Mouse (Mus musculus) liver, embryonic 15.5 days (tissue): Measurements from ENCODE around the gene Asic2. TPM values are rescaled to one million over a fixed set of nuclear protein-coding genes. Genes with fewer than 3 reads are reported as not detected.

Experiments
- ATAC-seq: fragments of 200-750 bp; cut with Nextera tagmentation; 2 replicates; pipeline ENCODE4 v1.8.0; 2017; ENCODE audit warnings: moderate number of reproducible peaks, mild to moderate bottlenecking, moderate library complexity; ENCODE audit not compliant: insufficient read depth
- H3K27ac ChIP-seq: fragments of 300-500 bp; sonication (generic); replicated peaks from 2 replicates; pipeline ENCODE4 v1.5.1; 2015; ENCODE audit warnings: mild to moderate bottlenecking, inconsistent platforms
- H3K27me3 ChIP-seq: fragments of 300-500 bp; sonication (generic); 2 replicates; pipeline ENCODE4 v1.6.1; 2015; ENCODE audit warnings: mild to moderate bottlenecking, inconsistent platforms
- H3K36me3 ChIP-seq: fragments of 300-500 bp; sonication (generic); replicated peaks from 2 replicates; pipeline ENCODE4 v1.6.1; 2015; ENCODE audit warnings: moderate library complexity, mild to moderate bottlenecking, inconsistent platforms
- H3K4me1 ChIP-seq: fragments of 300-500 bp; sonication (generic); replicated peaks from 2 replicates; pipeline ENCODE4 v1.6.1; 2015; ENCODE audit warnings: inconsistent platforms
- H3K4me2 ChIP-seq: fragments of 300-500 bp; sonication (generic); 2 replicates; pipeline ENCODE4 v1.6.1; 2015; ENCODE audit warnings: moderate library complexity, mild to moderate bottlenecking, inconsistent platforms
- H3K4me3 ChIP-seq: fragments of 300-500 bp; sonication (generic); replicated peaks from 2 replicates; pipeline ENCODE4 v1.5.1; 2015; ENCODE audit warnings: mild to moderate bottlenecking, inconsistent platforms
- H3K9ac ChIP-seq: fragments of 300-500 bp; sonication (generic); 2 replicates; pipeline ENCODE4 v1.6.1; 2015; ENCODE audit warnings: moderate library complexity, mild to moderate bottlenecking, inconsistent platforms
- H3K9me3 ChIP-seq: fragments of 300-500 bp; sonication (generic); replicated peaks from 2 replicates; pipeline ENCODE4 v1.6.1; 2016; ENCODE audit warnings: inconsistent platforms
- WGBS: fragments of 180-500 bp; shearing (Covaris S2); methylation state at CpG from one replicate; pipeline ENCODE4 v1.1.7; 2015; ENCODE audit warnings: mixed read lengths; ENCODE audit not compliant: insufficient replicate concordance; 5-methylcytosine and 5-hydroxymethylcytosine counted together
- polyA plus RNA-seq: library from polyadenylated mRNA; unstranded; fragments of >200 nt; fragmentation: Nextera tagmentation; extraction: Ambion mirVana; gene quantifications from 2 replicates; pipeline ENCODE4 v1.2.1, GENCODE M21; 2015

Asic2 gene
- polyA plus RNA-seq, 1 experiment from 2014 or later: 0.03 TPM

DNA sequence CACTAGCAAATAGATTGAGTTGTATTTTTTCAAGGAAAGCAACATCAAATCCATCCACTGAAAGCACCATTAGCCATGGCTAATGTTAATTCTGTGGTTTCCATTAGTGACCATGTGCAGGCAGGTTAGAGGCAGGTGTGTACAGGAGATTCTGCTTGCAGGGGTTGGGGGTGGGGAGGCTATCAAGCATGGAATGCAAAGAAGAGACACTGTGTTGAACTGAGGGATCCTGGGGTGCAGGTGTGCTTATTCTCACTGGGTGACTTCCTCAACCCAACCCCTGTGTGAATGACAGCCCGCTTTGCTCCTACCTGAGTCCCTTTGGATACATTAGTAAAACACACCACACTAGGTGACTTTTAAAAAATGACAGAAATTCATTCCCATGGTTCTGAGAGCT lies 20.2 kb downstream of the Asic2 start:
- ATAC-seq: no peak
- Histone ChIP-seq H3K9me3 (no peaks in the 10 kb centered on the region), H3K9ac (no peak overlapping the region), H3K36me3 (no peaks in the 10 kb centered on the region), H3K27ac (no peak overlapping the region), H3K4me1 (no peaks in the 10 kb centered on the region), H3K4me2 (no peak overlapping the region), H3K27me3 (no peaks in the 10 kb centered on the region), H3K4me3 (no peak overlapping the region)
- 48% methylated on average over 1 of the region's 1 CpGs for WGBS

DNA sequence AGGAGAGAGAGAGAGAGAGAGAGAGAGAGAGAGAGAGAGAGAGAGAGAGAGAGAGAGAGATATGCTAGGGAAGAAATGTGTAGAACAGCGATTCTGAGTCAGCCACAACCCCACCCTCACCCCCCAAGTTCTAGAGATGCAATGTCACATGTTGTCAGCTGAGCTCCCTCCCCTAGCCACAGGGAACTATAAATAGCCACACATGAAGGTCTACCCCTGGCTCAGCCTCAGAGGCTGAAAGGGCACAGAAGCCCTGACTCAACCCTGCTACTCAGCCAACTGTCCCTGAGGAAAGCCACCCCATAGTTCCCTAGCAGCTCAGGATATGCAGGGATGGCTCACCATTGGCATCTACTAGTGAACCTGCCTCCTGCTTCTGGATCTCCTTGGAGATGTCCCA lies 26.1 kb downstream of the Asic2 start:
- H3K9ac ChIP-seq: no peak overlapping the region
- no peak for ATAC-seq
- WGBS: 47% methylated on average over 1 of the region's 1 CpGs

GRCm38 (mm10) chr11:81940988-81941387 lies 27.3 kb downstream of the Asic2 start:
- Histone ChIP-seq H3K9ac (no peak overlapping the region), H3K27me3 (no peaks in the 10 kb centered on the region), H3K4me2 (no peak overlapping the region), H3K27ac (no peak overlapping the region), H3K4me1 (no peaks in the 10 kb centered on the region), H3K9me3 (no peaks in the 10 kb centered on the region), H3K36me3 (no peaks in the 10 kb centered on the region), H3K4me3 (no peak overlapping the region)
- 22% methylated on average over 1 of the region's 1 CpGs for WGBS
- no peak for ATAC-seq

More for the DNA sequence above, 26.1 kb downstream of the Asic2 start:
- no peaks in the 10 kb centered on the region for H3K36me3 ChIP-seq
- no peaks in the 10 kb centered on the region for H3K9me3 ChIP-seq
- no peak overlapping the region for H3K4me2 ChIP-seq
- H3K4me3 ChIP-seq: no peak overlapping the region
- no peaks in the 10 kb centered on the region for H3K27me3 ChIP-seq
- H3K4me1 ChIP-seq: no peaks in the 10 kb centered on the region
- no peak overlapping the region for H3K27ac ChIP-seq

DNA sequence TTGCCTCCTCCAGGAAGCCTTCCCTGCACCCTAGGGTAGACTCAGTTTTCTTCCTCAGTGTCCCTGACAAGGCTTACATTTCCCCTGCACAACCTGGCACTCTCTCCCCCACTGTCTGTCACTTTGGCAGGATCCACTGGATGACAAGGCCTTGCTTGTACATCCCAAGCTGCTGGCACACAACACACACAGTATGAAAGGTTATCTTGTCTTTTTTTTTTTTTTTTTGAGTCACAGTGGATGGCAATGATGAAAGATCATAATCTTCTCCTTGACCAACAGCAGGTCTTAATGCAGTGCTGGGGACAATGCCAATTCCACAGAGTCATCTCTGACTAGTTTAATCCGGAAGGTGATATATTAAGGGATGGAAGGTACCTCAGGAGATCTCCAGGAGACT lies 30.7 kb downstream of the Asic2 start:
- no peak overlapping the region for H3K9ac ChIP-seq
- no peak overlapping the region for H3K4me3 ChIP-seq
- no peak for ATAC-seq
- H3K4me1 ChIP-seq: no peaks in the 10 kb centered on the region
- no peaks in the 10 kb centered on the region for H3K27me3 ChIP-seq
- no peak overlapping the region for H3K4me2 ChIP-seq
- no peaks in the 10 kb centered on the region for H3K9me3 ChIP-seq
- H3K27ac ChIP-seq: no peak overlapping the region
- no peaks in the 10 kb centered on the region for H3K36me3 ChIP-seq
- WGBS: 29% methylated on average over 1 of the region's 1 CpGs

GRCm38 (mm10) chr11:81926393-81926792 lies 41.9 kb downstream of the Asic2 start:
- Histone ChIP-seq H3K9me3 (no peaks in the 10 kb centered on the region), H3K27me3 (no peaks in the 10 kb centered on the region), H3K4me3 (no peak overlapping the region), H3K36me3 (no peaks in the 10 kb centered on the region), H3K4me1 (no peaks in the 10 kb centered on the region), H3K4me2 (no peak overlapping the region), H3K9ac (no peak overlapping the region), H3K27ac (no peak overlapping the region)
- no peak for ATAC-seq

DNA sequence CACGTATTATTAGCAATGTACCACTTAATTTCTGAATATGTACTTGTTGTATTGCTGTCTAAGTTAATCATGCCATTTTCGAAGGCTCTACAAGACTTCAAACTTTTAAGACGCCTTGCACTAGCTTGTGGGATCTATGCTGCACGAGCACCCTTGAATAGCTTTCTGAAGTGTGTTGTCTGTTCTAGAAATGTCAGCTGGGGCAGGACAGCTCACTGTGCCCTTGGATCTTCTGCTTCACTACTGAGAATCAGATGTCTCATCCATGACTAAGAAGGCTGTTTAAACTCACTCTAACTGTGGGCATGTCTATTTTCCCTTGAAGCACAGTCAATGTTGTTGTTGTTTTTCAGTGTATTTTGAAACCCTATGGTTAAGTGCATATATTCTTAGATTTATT lies 44.6 kb downstream of the Asic2 start:
- H3K27ac ChIP-seq: no peak overlapping the region
- no peaks in the 10 kb centered on the region for H3K4me1 ChIP-seq
- H3K4me2 ChIP-seq: no peak overlapping the region
- H3K9me3 ChIP-seq: no peaks in the 10 kb centered on the region
- no peak overlapping the region for H3K4me3 ChIP-seq
- H3K36me3 ChIP-seq: no peaks in the 10 kb centered on the region
- no peaks in the 10 kb centered on the region for H3K27me3 ChIP-seq
- 61% methylated on average over 4 of the region's 4 CpGs for WGBS
- no peak for ATAC-seq
- H3K9ac ChIP-seq: no peak overlapping the region

- Histone ChIP-seq H3K4me1 (no peaks in the 10 kb centered on the region), H3K27ac (no peak overlapping the region), H3K9me3 (no peaks in the 10 kb centered on the region), H3K4me3 (no peak overlapping the region), H3K9ac (no peak overlapping the region), H3K36me3 (no peaks in the 10 kb centered on the region), H3K4me2 (no peak overlapping the region), H3K27me3 (no peaks in the 10 kb centered on the region)
- 45% methylated on average over 2 of the region's 2 CpGs for WGBS
- no peak for ATAC-seq
Observed at GRCm38 (mm10) chr11:81923096-81923495, 45.2 kb downstream of the Asic2 start.

GRCm38 (mm10) chr11:81915501-81915900 lies 52.8 kb downstream of the Asic2 start:
- no peak overlapping the region for H3K27ac ChIP-seq
- ATAC-seq: no peak
- H3K4me3 ChIP-seq: no peak overlapping the region
- H3K4me2 ChIP-seq: no peak overlapping the region
- no peaks in the 10 kb centered on the region for H3K4me1 ChIP-seq
- H3K9ac ChIP-seq: no peak overlapping the region
- 61% methylated on average over 6 of the region's 6 CpGs for WGBS
- H3K36me3 ChIP-seq: no peaks in the 10 kb centered on the region
- no peaks in the 10 kb centered on the region for H3K9me3 ChIP-seq
- no peaks in the 10 kb centered on the region for H3K27me3 ChIP-seq

GRCm38 (mm10) chr11:81913071-81913470 lies 55.2 kb downstream of the Asic2 start:
- Histone ChIP-seq H3K4me3 (no peak overlapping the region), H3K4me2 (no peak overlapping the region), H3K36me3 (no peaks in the 10 kb centered on the region), H3K27me3 (no peaks in the 10 kb centered on the region), H3K9me3 (no peaks in the 10 kb centered on the region), H3K9ac (no peak overlapping the region), H3K27ac (no peak overlapping the region), H3K4me1 (no peaks in the 10 kb centered on the region)
- ATAC-seq: no peak
- 40% methylated on average over 4 of the region's 4 CpGs for WGBS

GRCm38 (mm10) chr11:81909397-81909894 lies 58.8 kb downstream of the Asic2 start:
- no peak overlapping the region for H3K9ac ChIP-seq
- H3K27me3 ChIP-seq: no peaks in the 10 kb centered on the region
- H3K4me1 ChIP-seq: no peaks in the 10 kb centered on the region
- no peak overlapping the region for H3K4me2 ChIP-seq
- WGBS: 18% methylated on average over 5 of the region's 5 CpGs
- no peak for ATAC-seq
- H3K27ac ChIP-seq: no peak overlapping the region
- no peak overlapping the region for H3K4me3 ChIP-seq
- H3K9me3 ChIP-seq: no peaks in the 10 kb centered on the region
- H3K36me3 ChIP-seq: no peaks in the 10 kb centered on the region

DNA sequence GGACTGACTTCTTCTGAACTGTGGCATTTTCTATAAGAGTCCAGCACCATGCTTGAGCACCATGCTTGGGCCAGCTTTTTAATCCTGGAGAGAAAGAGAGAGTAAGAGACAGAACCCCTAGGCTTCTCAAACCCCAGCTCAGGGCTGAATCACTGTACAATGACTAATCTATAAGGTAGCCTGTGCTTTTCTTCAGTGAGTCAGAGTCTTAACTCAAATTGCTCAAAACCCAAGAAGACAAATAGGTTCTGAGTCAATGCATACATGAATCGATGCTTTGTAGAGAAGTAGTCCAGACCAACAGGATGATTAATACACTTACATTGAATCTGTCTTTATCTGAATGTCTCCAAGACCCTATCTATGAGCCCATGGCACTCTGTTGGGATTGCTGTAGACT lies 59.5 kb downstream of the Asic2 start:
- WGBS: 56% methylated on average over 1 of the region's 1 CpGs

DNA sequence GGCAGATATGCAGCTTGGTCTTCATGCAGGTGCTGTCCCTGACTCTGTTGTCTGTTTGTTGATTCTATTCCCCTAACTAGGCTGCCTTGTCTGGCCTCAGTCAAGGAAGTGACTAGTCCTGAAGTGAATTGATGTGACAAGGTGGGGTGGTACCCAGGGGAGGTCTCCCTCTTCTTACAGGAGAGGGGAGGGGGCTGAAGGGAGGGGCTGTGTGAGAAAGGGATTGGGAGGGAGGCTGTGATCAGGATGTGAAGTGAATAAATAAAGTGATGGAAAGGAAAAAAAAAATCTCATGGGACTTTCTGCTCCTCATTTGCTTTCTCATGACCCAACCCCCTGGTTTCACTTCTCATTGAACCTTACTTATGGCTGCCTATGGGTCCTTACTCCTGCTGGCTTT lies 65.9 kb downstream of the Asic2 start:
- Histone ChIP-seq H3K9ac (no peak overlapping the region), H3K27ac (no peak overlapping the region), H3K36me3 (no peaks in the 10 kb centered on the region), H3K4me3 (no peak overlapping the region), H3K4me1 (no peaks in the 10 kb centered on the region), H3K9me3 (no peaks in the 10 kb centered on the region), H3K27me3 (no peaks in the 10 kb centered on the region), H3K4me2 (no peak overlapping the region)
- no peak for ATAC-seq

More for the DNA sequence above, 59.5 kb downstream of the Asic2 start:
- no peak overlapping the region for H3K4me2 ChIP-seq
- no peak overlapping the region for H3K9ac ChIP-seq
- H3K27ac ChIP-seq: no peak overlapping the region
- H3K27me3 ChIP-seq: no peaks in the 10 kb centered on the region
- H3K36me3 ChIP-seq: no peaks in the 10 kb centered on the region
- H3K4me1 ChIP-seq: no peaks in the 10 kb centered on the region
- ATAC-seq: no peak
- H3K4me3 ChIP-seq: no peak overlapping the region
- H3K9me3 ChIP-seq: no peaks in the 10 kb centered on the region
